Mouse (Mus musculus) heart, postnatal 0 days (tissue): ENCODE data around the gene Mfap3l. TPM values are rescaled to one million over a fixed set of nuclear protein-coding genes. Genes with fewer than 3 reads are reported as not detected.

ENCODE experiments used
- ATAC-seq: fragments of 200-750 bp; cut with Nextera tagmentation; 2 replicates; pipeline ENCODE4 v1.8.0; 2017; ENCODE audit warnings: low read depth, moderate number of reproducible peaks, moderate library complexity; ENCODE audit not compliant: insufficient read depth
- DNase-seq: peaks from one replicate; pipeline ENCODE4 v3.0.0-alpha.2; 2016; ENCODE audit warnings: low spot score
- H3K27ac ChIP-seq: fragments of 300-500 bp; sonication (generic); 2 replicates; pipeline ENCODE4 v1.5.1; 2014; ENCODE audit warnings: low read depth, mild to moderate bottlenecking
- H3K27me3 ChIP-seq: fragments of 300-500 bp; sonication (generic); 2 replicates; pipeline ENCODE4 v1.6.1; 2014; ENCODE audit warnings: low read length, mixed read lengths; ENCODE audit not compliant: control insufficient read depth, insufficient read depth
- H3K36me3 ChIP-seq: fragments of 300-500 bp; sonication (generic); replicated peaks from 2 replicates; pipeline ENCODE4 v1.6.1; 2014; ENCODE audit warnings: low read length, mixed read lengths; ENCODE audit not compliant: control insufficient read depth, insufficient read depth
- H3K4me1 ChIP-seq: fragments of 300-500 bp; sonication (generic); 2 replicates; pipeline ENCODE4 v1.6.1; 2014; ENCODE audit warnings: antibody characterized with exemption; ENCODE audit not compliant: control insufficient read depth, insufficient read depth
- H3K4me2 ChIP-seq: fragments of 300-500 bp; sonication (generic); 2 replicates; pipeline ENCODE4 v1.6.1; 2014; ENCODE audit warnings: low read depth, mild to moderate bottlenecking, low read length, moderate library complexity
- H3K4me3 ChIP-seq: fragments of 300-500 bp; sonication (generic); 2 replicates; pipeline ENCODE4 v1.5.1; 2014; ENCODE audit warnings: low read depth, low read length
- H3K9ac ChIP-seq: fragments of 300-500 bp; sonication (generic); replicated peaks from 2 replicates; pipeline ENCODE4 v1.6.1; 2014; ENCODE audit warnings: low read depth, low read length, mixed read lengths
- H3K9me3 ChIP-seq: fragments of 300-500 bp; sonication (generic); replicated peaks from 2 replicates; pipeline ENCODE4 v1.6.1; 2016; ENCODE audit warnings: low read length; ENCODE audit not compliant: control insufficient read depth
- CTCF ChIP-seq: IDR thresholded peaks from 2 replicates; pipeline ENCODE4 v1.5.1; 2016; ENCODE audit warnings: antibody characterized with exemption, control low read depth, low read depth
- EP300 ChIP-seq: IDR thresholded peaks from 2 replicates; pipeline ENCODE4 v1.6.1; 2016; ENCODE audit warnings: antibody characterized with exemption, low read depth
- WGBS: fragments of 180-500 bp; shearing (Covaris S2); extraction: QIAGEN DNeasy Blood & Tissue Kit; methylation state at CpG from one replicate; pipeline ENCODE4 v1.1.7; 2014; 5-methylcytosine and 5-hydroxymethylcytosine counted together
- polyA plus RNA-seq: library from polyadenylated mRNA; unstranded; fragments of >200 nt; fragmentation: Nextera tagmentation; extraction: Ambion mirVana; gene quantifications from 2 replicates; pipeline ENCODE4 v1.2.1, GENCODE M21; 2015
- total RNA-seq: library from RNA; depleted of rRNA; stranded (reverse); fragments of >200 nt; gene quantifications from 2 replicates; pipeline ENCODE4 v1.2.3, GENCODE M21; 2014; ENCODE audit warnings: low replicate concordance

Mfap3l gene
- total and polyA plus RNA-seq, 2 experiments from 2014 or later: 0.69 to 0.70 TPM

- Histone ChIP-seq H3K27ac (no peak overlapping the region), H3K27me3 (no peaks in the 10 kb centered on the region), H3K4me3 (no peak overlapping the region), H3K4me1 (no peaks in the 10 kb centered on the region), H3K36me3 (no peaks in the 10 kb centered on the region), H3K4me2 (no peak overlapping the region), H3K9me3 (no peaks in the 10 kb centered on the region), H3K9ac (no peak overlapping the region)
- TF ChIP-seq CTCF (no peak), EP300 (no peak)
- WGBS: 86% methylated on average over 17 of the region's 17 CpGs
- DNase-seq (no peak), ATAC-seq (no peak)
Observed at GRCm38 (mm10) chr8:60640046-60640445, 7.4 kb downstream of the Mfap3l start.

DNA sequence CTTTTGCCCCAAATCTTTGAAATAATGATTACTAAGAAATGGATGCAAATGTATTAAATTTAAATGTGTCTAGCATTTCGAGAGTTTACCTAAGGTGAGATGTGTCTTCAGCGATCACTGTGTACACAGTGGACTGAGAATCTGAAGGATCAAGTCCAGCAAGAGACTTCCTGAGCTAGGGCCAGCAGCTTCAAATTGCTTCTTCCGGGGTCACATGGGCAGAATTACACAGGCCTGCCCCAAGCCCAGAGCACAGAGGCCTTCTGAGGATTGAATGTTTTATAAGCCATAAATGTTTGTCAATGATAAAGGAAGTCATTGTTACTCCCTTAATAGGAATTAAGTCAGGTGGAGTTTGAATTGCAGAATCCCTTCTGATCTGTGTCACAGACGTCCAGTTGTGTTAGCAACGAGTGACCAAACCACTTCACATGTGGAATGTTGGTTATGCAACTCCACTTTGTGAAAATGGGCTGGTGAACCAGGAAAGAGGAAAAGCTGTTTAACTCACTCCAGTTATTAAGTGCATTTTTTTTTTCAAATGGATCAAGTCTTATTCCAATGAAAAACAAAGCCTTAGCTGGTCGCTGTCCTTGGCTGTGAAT is 10.9 kb downstream of the Mfap3l start:
- H3K27me3 ChIP-seq: no peaks in the 10 kb centered on the region
- no peak for TF ChIP-seq EP300
- no peak overlapping the region for H3K27ac ChIP-seq
- H3K4me3 ChIP-seq: no peak overlapping the region
- H3K9ac ChIP-seq: no peak overlapping the region
- DNase-seq: no peak
- WGBS: 78% methylated on average over 6 of the region's 6 CpGs
- H3K36me3 ChIP-seq: no peaks in the 10 kb centered on the region
- ATAC-seq: no peak
- no peak overlapping the region for H3K4me2 ChIP-seq
- no peaks in the 10 kb centered on the region for H3K4me1 ChIP-seq
- H3K9me3 ChIP-seq: no peaks in the 10 kb centered on the region

DNA sequence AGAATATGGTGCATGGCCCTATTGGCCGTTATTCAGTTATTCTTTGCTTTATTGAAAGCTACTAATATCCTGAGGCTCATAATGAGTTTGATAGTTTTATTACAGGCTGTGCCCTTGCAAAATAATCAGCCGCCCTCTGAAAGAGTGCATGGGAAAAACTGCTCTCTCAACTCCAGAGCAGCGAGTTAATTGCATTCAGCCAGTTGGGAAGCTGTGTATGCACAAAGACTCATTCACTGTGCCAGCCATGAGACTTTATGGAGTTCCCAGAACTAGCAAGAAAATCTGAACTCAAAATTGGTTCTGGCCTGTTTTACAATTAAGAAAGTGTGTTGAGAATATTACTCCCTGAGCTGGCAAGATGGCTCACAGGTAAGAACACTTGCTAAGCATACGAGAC is 12.5 kb downstream of the Mfap3l start:
- no peak overlapping the region for H3K4me2 ChIP-seq
- no peak overlapping the region for H3K27ac ChIP-seq
- no peak for ATAC-seq
- no peaks in the 10 kb centered on the region for H3K9me3 ChIP-seq
- no peak overlapping the region for H3K4me3 ChIP-seq
- H3K9ac ChIP-seq: no peak overlapping the region
- H3K4me1 ChIP-seq: no peaks in the 10 kb centered on the region
- DNase-seq: no peak
- H3K27me3 ChIP-seq: no peaks in the 10 kb centered on the region
- TF ChIP-seq EP300 (no peak), CTCF (no peak)
- 83% methylated on average over 4 of the region's 4 CpGs for WGBS
- H3K36me3 ChIP-seq: no peaks in the 10 kb centered on the region

DNA sequence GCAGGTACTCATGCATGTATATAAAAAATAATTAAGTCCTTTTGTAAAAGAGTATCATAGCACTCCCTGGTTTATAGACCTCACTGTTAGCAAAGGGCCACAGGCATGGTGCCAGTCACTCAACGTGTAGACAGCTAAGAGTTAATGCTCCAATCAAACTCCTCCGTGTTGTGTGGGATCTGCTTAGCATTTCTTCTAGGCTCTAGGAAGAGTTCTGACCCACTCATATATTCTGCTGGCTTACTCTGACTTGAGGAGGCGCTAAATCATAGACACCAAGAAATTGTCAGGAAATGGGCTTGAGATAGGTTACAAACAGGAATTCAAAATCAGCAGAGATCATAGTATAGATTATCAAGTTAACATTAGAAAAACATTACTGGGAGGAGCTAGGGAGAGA is 13.3 kb downstream of the Mfap3l start:
- no peaks in the 10 kb centered on the region for H3K36me3 ChIP-seq
- no peak overlapping the region for H3K4me2 ChIP-seq
- TF ChIP-seq EP300 (no peak), CTCF (no peak)
- H3K4me1 ChIP-seq: no peaks in the 10 kb centered on the region
- H3K9ac ChIP-seq: no peak overlapping the region
- DNase-seq: no peak
- no peaks in the 10 kb centered on the region for H3K9me3 ChIP-seq
- no peaks in the 10 kb centered on the region for H3K27me3 ChIP-seq
- ATAC-seq: no peak
- no peak overlapping the region for H3K27ac ChIP-seq
- H3K4me3 ChIP-seq: no peak overlapping the region
- 75% methylated on average over 3 of the region's 3 CpGs for WGBS

DNA sequence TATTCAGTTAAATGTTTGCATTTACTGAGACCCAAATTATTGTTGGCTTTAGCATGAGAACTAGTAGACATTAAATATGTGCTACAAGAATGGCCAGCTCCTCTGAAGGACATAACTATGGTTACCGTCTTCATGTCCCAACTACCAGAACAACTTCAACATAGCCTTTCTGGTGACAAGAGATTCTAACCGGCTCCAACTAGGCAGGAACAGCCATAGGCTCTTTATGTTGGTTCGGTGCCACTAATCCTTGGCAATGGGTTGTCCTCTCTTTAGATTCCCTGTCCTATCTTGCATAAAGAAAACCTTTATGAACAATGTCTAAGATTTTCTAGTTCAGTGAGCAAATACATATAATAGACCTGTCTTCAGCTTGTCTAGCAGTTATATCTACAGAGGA is 14.7 kb downstream of the Mfap3l start:
- DNase-seq: no peak
- Histone ChIP-seq H3K36me3 (no peaks in the 10 kb centered on the region), H3K27me3 (no peaks in the 10 kb centered on the region), H3K4me2 (no peak overlapping the region), H3K4me1 (no peaks in the 10 kb centered on the region), H3K9me3 (no peaks in the 10 kb centered on the region), H3K4me3 (no peak overlapping the region), H3K27ac (no peak overlapping the region), H3K9ac (no peak overlapping the region)
- no peak for ATAC-seq
- TF ChIP-seq EP300 (no peak), CTCF (no peak)
- 91% methylated on average over 3 of the region's 3 CpGs for WGBS

GRCm38 (mm10) chr8:60649081-60649480 is 16.5 kb downstream of the Mfap3l start:
- no peak overlapping the region for H3K9ac ChIP-seq
- ATAC-seq (no peak), DNase-seq (no peak)
- TF ChIP-seq CTCF: no peak
- no peak for TF ChIP-seq EP300
- no peak overlapping the region for H3K4me3 ChIP-seq
- H3K27me3 ChIP-seq: no peaks in the 10 kb centered on the region
- H3K36me3 ChIP-seq: no peaks in the 10 kb centered on the region
- no peak overlapping the region for H3K4me2 ChIP-seq
- H3K4me1 ChIP-seq: no peaks in the 10 kb centered on the region
- H3K27ac ChIP-seq: no peak overlapping the region
- 24% methylated on average over 1 of the region's 1 CpGs for WGBS
- H3K9me3 ChIP-seq: no peaks in the 10 kb centered on the region
